Comparison of ENCODE assay signal across 10 mouse cellular contexts in the genomic region with DNA sequence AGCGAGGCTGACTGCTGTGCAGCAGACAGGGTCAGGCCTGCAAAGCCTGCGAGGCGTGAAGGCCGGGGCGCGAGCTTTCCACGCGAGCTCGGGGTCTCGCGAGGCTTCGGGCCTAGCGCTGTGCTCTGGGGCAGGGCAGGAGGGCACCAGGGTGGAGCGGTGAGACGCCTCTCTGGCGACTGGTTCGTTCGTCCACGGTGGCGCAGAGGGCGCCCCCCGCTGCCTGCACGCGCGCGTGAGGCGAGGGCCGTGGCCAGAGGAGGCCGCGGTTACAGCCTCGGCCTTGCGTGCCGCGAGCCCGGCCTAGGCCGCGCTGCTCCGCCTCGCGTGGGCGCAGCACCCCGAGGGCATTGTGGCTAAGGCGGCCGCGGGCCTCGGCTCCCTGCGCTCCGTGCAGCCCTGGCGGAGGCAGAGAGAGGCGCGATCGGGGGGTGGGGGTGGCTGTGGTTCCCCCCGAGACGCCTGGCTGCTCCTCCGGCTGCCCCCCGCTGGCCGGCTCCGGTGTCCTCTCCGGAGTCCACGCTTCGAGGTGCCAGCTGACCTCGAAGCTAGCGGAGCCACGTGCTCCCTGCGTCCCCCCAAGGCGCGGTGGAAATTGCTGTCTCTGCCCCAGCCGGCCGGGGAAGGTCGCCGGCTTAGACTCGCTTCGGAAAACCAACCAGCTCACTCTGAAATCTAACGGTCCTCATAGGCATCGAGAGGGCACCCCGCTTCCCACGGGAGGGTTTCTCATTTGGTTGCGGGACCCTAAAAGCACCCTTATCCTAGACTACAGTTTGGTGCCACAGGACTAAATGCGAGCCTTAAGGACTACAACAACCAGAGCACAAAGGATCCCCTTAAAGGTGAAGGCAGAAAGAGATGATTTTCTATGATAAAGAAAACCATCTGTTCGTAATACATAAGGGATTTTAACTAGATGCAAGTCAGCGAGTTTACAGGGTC. TPM values are rescaled to one million over a fixed set of nuclear protein-coding genes. Genes with fewer than 3 reads are reported as not detected.
DNase-seq lines count a peak whose midpoint lies in the region; ATAC-seq lines count a peak whose summit lies in the region.
"Had no signal": no experiment of that assay in that cellular context is flagged by ENCODE, and none has a peak within 500 bp of the region (broad histone marks: within the 10 kb centered on the region; RNA-seq: fewer than 3 reads in every experiment).

No protein-coding gene starts in this region.

- no peak overlapping the region for H3K27ac ChIP-seq in kidney, embryonic 15.5 days
- no peak overlapping the region for H3K27ac ChIP-seq in embryonic facial prominence, embryonic 10.5 days (replicated peaks)
- peak overlapping the region; percentile 83 for H3K27ac ChIP-seq in hindbrain, embryonic 13.5 days
- H3K27ac ChIP-seq in neural tube, embryonic 11.5 days (ENCODE audit: low read depth, low read length): no peak overlapping the region

- peaks cover 27% of the 10 kb centered on the region for H3K4me1 ChIP-seq in kidney, embryonic 15.5 days
- H3K4me1 ChIP-seq in embryonic facial prominence, embryonic 10.5 days: peaks cover 22% of the 10 kb centered on the region
- H3K4me1 ChIP-seq in hindbrain, embryonic 13.5 days (replicated peaks): peaks cover 26% of the 10 kb centered on the region
- H3K4me1 ChIP-seq in neural tube, embryonic 11.5 days (ENCODE audit: control insufficient read depth, insufficient read depth, low read length): peaks cover 12% of the 10 kb centered on the region

- H3K9me3 ChIP-seq in kidney, embryonic 15.5 days (replicated peaks): no peaks in the 10 kb centered on the region
- no peaks in the 10 kb centered on the region for H3K9me3 ChIP-seq in embryonic facial prominence, embryonic 10.5 days
- no peaks in the 10 kb centered on the region for H3K9me3 ChIP-seq in hindbrain, embryonic 13.5 days
- H3K9me3 ChIP-seq in neural tube, embryonic 11.5 days (ENCODE audit: control insufficient read depth, low read length): no peaks in the 10 kb centered on the region

- peak overlapping the region; percentile 54 for H3K4me2 ChIP-seq in kidney, embryonic 15.5 days
- peak overlapping the region; percentile 40 for H3K4me2 ChIP-seq in hindbrain, embryonic 13.5 days
- H3K4me2 ChIP-seq in neural tube, embryonic 11.5 days (ENCODE audit: low read depth): peak overlapping the region; percentile 29

- no peak for DNase-seq in kidney, adult 11 months
- peak; percentile 63 for DNase-seq in embryonic facial prominence, embryonic 10.5 days (ENCODE audit: low spot score)
- peak; percentile 56 for DNase-seq in neural tube, embryonic 11.5 days (ENCODE audit: low spot score)
- DNase-seq in right cerebral cortex, postnatal 10 days (ENCODE audit: low spot score in 2 of 2): no peak
- DNase-seq in left cerebral cortex, adult 8-10 months (ENCODE audit: low spot score in 2 of 2): no peak
- DNase-seq in urinary bladder, postnatal 10 days (ENCODE audit: low spot score): no peak

- 2% methylated on average over 68 of the region's 81 CpGs for WGBS in kidney, embryonic 15.5 days
- WGBS in embryonic facial prominence, embryonic 10.5 days: 2% methylated on average over 81 of the region's 81 CpGs
- 1% methylated on average over 81 of the region's 81 CpGs for WGBS in hindbrain, embryonic 13.5 days
- 1% methylated on average over 77 of the region's 81 CpGs for WGBS in neural tube, embryonic 11.5 days

- H3K4me3 ChIP-seq in kidney, embryonic 15.5 days (replicated peaks): peak overlapping the region; percentile 31
- peak overlapping the region; percentile 40 for H3K4me3 ChIP-seq in embryonic facial prominence, embryonic 10.5 days
- peak overlapping the region; percentile 24 for H3K4me3 ChIP-seq in hindbrain, embryonic 13.5 days
- no peak overlapping the region for H3K4me3 ChIP-seq in neural tube, embryonic 11.5 days (ENCODE audit: low read depth, low read length)

- peaks cover 95% of the 10 kb centered on the region for H3K27me3 ChIP-seq in kidney, embryonic 15.5 days
- peaks cover 99% of the 10 kb centered on the region for H3K27me3 ChIP-seq in embryonic facial prominence, embryonic 10.5 days (replicated peaks; ENCODE audit: low read depth, poor library complexity, severe bottlenecking)
- peaks cover 94% of the 10 kb centered on the region for H3K27me3 ChIP-seq in hindbrain, embryonic 13.5 days
- H3K27me3 ChIP-seq in neural tube, embryonic 11.5 days (ENCODE audit: control insufficient read depth, insufficient read depth, low read length): peaks cover 84% of the 10 kb centered on the region

- H3K9ac ChIP-seq in kidney, embryonic 15.5 days: no peak overlapping the region
- peak overlapping the region; percentile 53 for H3K9ac ChIP-seq in hindbrain, embryonic 13.5 days
- peak overlapping the region; percentile 18; the same call in 1 of the 2 replicates for H3K9ac ChIP-seq in neural tube, embryonic 11.5 days (ENCODE audit: low read length)

- ATAC-seq in kidney, embryonic 15.5 days (replicated peaks; ENCODE audit: low FRiP score): 0 out of 2 replicates have a peak, but pooled peaks have one; percentile 29
- ATAC-seq in hindbrain, embryonic 13.5 days (ENCODE audit: low FRiP score): 0 out of 2 replicates have a peak, but pooled peaks have one; percentile 33
- ATAC-seq in neural tube, embryonic 11.5 days (ENCODE audit: insufficient read depth, low FRiP score, low TSS enrichment): peak; percentile 23

- no peaks in the 10 kb centered on the region for H3K36me3 ChIP-seq in kidney, embryonic 15.5 days
- H3K36me3 ChIP-seq in embryonic facial prominence, embryonic 10.5 days (replicated peaks): no peaks in the 10 kb centered on the region
- H3K36me3 ChIP-seq in hindbrain, embryonic 13.5 days: no peaks in the 10 kb centered on the region
- H3K36me3 ChIP-seq in neural tube, embryonic 11.5 days (ENCODE audit: control insufficient read depth, insufficient read depth, low read length): no peaks in the 10 kb centered on the region

RNA-seq across cellular contexts. Expression of a gene that starts 10.2 kb away (rescaled TPM):
- not detected in 2 replicates for polyA plus RNA-seq in kidney, embryonic 15.5 days (2015; fragmentation: Nextera tagmentation; extraction: Ambion mirVana)
- polyA plus RNA-seq in embryonic facial prominence, embryonic 10.5 days (2016; fragmentation: Nextera tagmentation; extraction: Ambion mirVana): 0.47 and 0.78 TPM in 2 replicates
- 10.0 and 14.1 TPM in 2 replicates for polyA plus RNA-seq in hindbrain, embryonic 13.5 days (2015; fragmentation: Nextera tagmentation; extraction: Ambion mirVana)
- 7.8 and 8.1 TPM in 2 replicates for polyA plus RNA-seq in neural tube, embryonic 11.5 days (2014; fragmentation: Nextera tagmentation; extraction: Ambion mirVana)
- total RNA-seq in left cerebral cortex, adult 8-10 months (2022): under 1 TPM; 0.17 to 0.84 (median 0.39) TPM
- total RNA-seq: hematopoietic stem cell, adult 5-6 weeks had no signal
- polyA plus RNA-seq: spleen, adult 2 months had no signal

Comparison
In these comparisons a context has a peak if more than half of its experiments do, and no peak if none do; other contexts are left out.
1. DNase-seq: peak in embryonic facial prominence, embryonic 10.5 days (single experiment) and neural tube, embryonic 11.5 days (single experiment); none in kidney, adult 11 months (single experiment), right cerebral cortex, postnatal 10 days (0 of 2), left cerebral cortex, adult 8-10 months (0 of 2) and urinary bladder, postnatal 10 days (single experiment).
2. Peak in every context shown above with its lines, with median percentiles within 50 percentile points of each other: ATAC-seq and H3K4me2 ChIP-seq.